In genomic region chr14:118913651-118914050, GRCm38 (mm10) we compare ENCODE assay signal across 24 mouse cellular contexts. TPM values are rescaled to one million over a fixed set of nuclear protein-coding genes. Genes with fewer than 3 reads are reported as not detected.
DNase-seq lines count a peak whose midpoint lies in the region; ATAC-seq and TF ChIP-seq lines count a peak whose summit lies in the region.
"Had no signal": no experiment of that assay in that cellular context is flagged by ENCODE, and none has a peak within 500 bp of the region (broad histone marks: within the 10 kb centered on the region; RNA-seq: fewer than 3 reads in every experiment).

No protein-coding gene starts in this region.

- no peak for TF ChIP-seq EP300 in lung, postnatal 0 days (IDR thresholded peaks at IDR 0.05)

- TF ChIP-seq CTCF in lung, postnatal 0 days (IDR thresholded peaks at IDR 0.05) = no peak

- WGBS in lung, postnatal 0 days = 74% methylated on average over 5 of the region's 5 CpGs
- WGBS in kidney, embryonic 14.5 days = 39% methylated on average over 5 of the region's 5 CpGs

- no peak overlapping the region for H3K9ac ChIP-seq in lung, postnatal 0 days (replicated peaks; ENCODE audit: low read depth)
- no peak overlapping the region for H3K9ac ChIP-seq in kidney, embryonic 14.5 days (ENCODE audit: low read depth, low read length)
- H3K9ac ChIP-seq: embryonic facial prominence, embryonic 12.5 days; forebrain, embryonic 13.5 days; forebrain, embryonic 15.5 days; forebrain, postnatal 0 days had no signal

- H3K9me3 ChIP-seq in lung, postnatal 0 days (ENCODE audit: low read length) = no peaks in the 10 kb centered on the region
- H3K9me3 ChIP-seq in kidney, embryonic 14.5 days (ENCODE audit: control insufficient read depth, low read length) = no peaks in the 10 kb centered on the region
- H3K9me3 ChIP-seq: embryonic facial prominence, embryonic 10.5 days; embryonic facial prominence, embryonic 12.5 days; forebrain, embryonic 13.5 days; forebrain, embryonic 15.5 days had no signal

- no peaks in the 10 kb centered on the region for H3K36me3 ChIP-seq in lung, postnatal 0 days (ENCODE audit: insufficient read depth, low read length)
- H3K36me3 ChIP-seq in kidney, embryonic 14.5 days (ENCODE audit: control insufficient read depth, insufficient read depth, low read length) = peaks cover 13% of the 10 kb centered on the region; the same call in 1 of the 2 replicates

- peak; percentile 17 for DNase-seq in lung, postnatal 0 days (ENCODE audit: low spot score)
- DNase-seq in lung, postnatal 4 days = no peak
- DNase-seq in 416B (ENCODE audit: low read depth) = peak; percentile 97
- DNase-seq in heart, adult 18-20 months = no peak
- no peak for DNase-seq in retina, embryonic 14.5 days (ENCODE audit: low spot score)
- DNase-seq: adrenal gland, adult 2 months; adrenal gland, postnatal 10 days; adrenal gland, postnatal 25 days; cerebellum, adult 11 months; cerebellum, adult 18-20 months; cerebellum, adult 8-10 months; cerebellum, adult 9-11 months; cerebellum, postnatal 14 days; cerebellum, postnatal 36 days; forebrain, postnatal 0 days had no signal

- no peak overlapping the region for H3K4me2 ChIP-seq in lung, postnatal 0 days (replicated peaks; ENCODE audit: low read depth, low read length)
- H3K4me2 ChIP-seq in kidney, embryonic 14.5 days (replicated peaks; ENCODE audit: low read depth, low read length) = no peak overlapping the region
- H3K4me2 ChIP-seq: embryonic facial prominence, embryonic 12.5 days; forebrain, embryonic 13.5 days; forebrain, embryonic 15.5 days had no signal

- no peak overlapping the region for H3K4me3 ChIP-seq in lung, postnatal 0 days (ENCODE audit: low read depth, low read length)
- H3K4me3 ChIP-seq in kidney, embryonic 14.5 days (ENCODE audit: low read length) = no peak overlapping the region
- H3K4me3 ChIP-seq: embryonic facial prominence, embryonic 10.5 days; embryonic facial prominence, embryonic 12.5 days; forebrain, embryonic 13.5 days; forebrain, embryonic 15.5 days had no signal

- no peaks in the 10 kb centered on the region for H3K27me3 ChIP-seq in lung, postnatal 0 days (replicated peaks; ENCODE audit: insufficient read depth, low read length)
- H3K27me3 ChIP-seq in kidney, embryonic 14.5 days (ENCODE audit: control insufficient read depth, insufficient read depth, low read length) = no peaks in the 10 kb centered on the region
- H3K27me3 ChIP-seq: embryonic facial prominence, embryonic 12.5 days; forebrain, embryonic 13.5 days; forebrain, embryonic 15.5 days; Patski had no signal

- no peak for ATAC-seq in lung, postnatal 0 days
- peak; percentile 59 for ATAC-seq in common myeloid progenitor, adult 5-6 weeks (replicated peaks; ENCODE audit: low read depth, poor library complexity, severe bottlenecking)
- ATAC-seq in megakaryocyte progenitor cell, adult 5-6 weeks (replicated peaks; ENCODE audit: poor library complexity) = peak; percentile 45
- no peak for ATAC-seq in kidney, embryonic 14.5 days (ENCODE audit: low FRiP score, low TSS enrichment)
- ATAC-seq: activated CD4-positive, CD25-positive, alpha-beta regulatory T cell, adult 4 months; forebrain, embryonic 13.5 days; forebrain, embryonic 15.5 days; forebrain, postnatal 0 days; Patski had no signal

- no peak overlapping the region for H3K27ac ChIP-seq in lung, postnatal 0 days (ENCODE audit: low read length)
- H3K27ac ChIP-seq in kidney, embryonic 14.5 days (ENCODE audit: low read depth, low read length) = no peak overlapping the region
- H3K27ac ChIP-seq: embryonic facial prominence, embryonic 10.5 days; embryonic facial prominence, embryonic 12.5 days; forebrain, embryonic 13.5 days; forebrain, embryonic 15.5 days had no signal

- H3K4me1 ChIP-seq in lung, postnatal 0 days (ENCODE audit: insufficient read depth, low read depth, low read length) = peaks cover 3% of the 10 kb centered on the region; the same call in 1 of the 2 replicates
- H3K4me1 ChIP-seq in kidney, embryonic 14.5 days (ENCODE audit: control insufficient read depth, insufficient read depth, low read length) = no peaks in the 10 kb centered on the region
- H3K4me1 ChIP-seq: forebrain, embryonic 13.5 days; forebrain, embryonic 15.5 days had no signal

RNA-seq across cellular contexts. Expression of gene Dzip1, which starts 11.6 kb away (rescaled TPM):
- polyA plus RNA-seq in lung, postnatal 0 days (2015; fragmentation: Nextera tagmentation; extraction: Ambion mirVana) = 4.0 and 5.0 TPM in 2 replicates
- 0.32 and 1.6 TPM in 2 replicates for total RNA-seq in common myeloid progenitor, adult 5-6 weeks (2017)
- total RNA-seq in megakaryocyte progenitor cell, adult 5-6 weeks (2015) = 0.46 and 0.49 TPM in 2 replicates
- total RNA-seq in megakaryocyte progenitor cell, adult 5-6 weeks (2017) = 0.03 and 0.92 TPM in 2 replicates
- 1 to 10 TPM; 2.1 to 3.3 TPM for total RNA-seq in heart, adult 18-20 months (2021)
- 21.4 and 26.7 TPM in 2 replicates for polyA plus RNA-seq in kidney, embryonic 14.5 days (2014; fragmentation: Nextera tagmentation; extraction: Ambion mirVana)

RNA-seq across cellular contexts. Expression of gene Dnajc3, which starts 24.1 kb away (rescaled TPM):
- polyA plus RNA-seq in lung, postnatal 0 days (2015; fragmentation: Nextera tagmentation; extraction: Ambion mirVana) = 54.1 and 58.3 TPM in 2 replicates
- total RNA-seq in common myeloid progenitor, adult 5-6 weeks (2017) = 64.8 and 74.5 TPM in 2 replicates
- total RNA-seq in megakaryocyte progenitor cell, adult 5-6 weeks (2015) = 69.2 and 72.5 TPM in 2 replicates
- 116 and 124 TPM in 2 replicates for total RNA-seq in megakaryocyte progenitor cell, adult 5-6 weeks (2017)
- total RNA-seq in heart, adult 18-20 months (2021) = 10 to 100 TPM; 30.8 to 32.8 TPM
- polyA plus RNA-seq in kidney, embryonic 14.5 days (2014; fragmentation: Nextera tagmentation; extraction: Ambion mirVana) = 35.3 and 46.7 TPM in 2 replicates

Comparison
In these comparisons a context has a peak if more than half of its experiments do, and no peak if none do; other contexts are left out.
1. DNase-seq: peak in lung, postnatal 0 days (single experiment) and 416B (single experiment); none in lung, postnatal 4 days (0 of 2), heart, adult 18-20 months (0 of 2) and retina, embryonic 14.5 days (single experiment).
2. ATAC-seq: peak in common myeloid progenitor, adult 5-6 weeks (single experiment) and megakaryocyte progenitor cell, adult 5-6 weeks (single experiment); none in lung, postnatal 0 days (single experiment) and kidney, embryonic 14.5 days (single experiment).